In genomic region chr2:109816993-109817392, GRCm38 (mm10) we compare ENCODE assay signal across 29 mouse cellular contexts.
"Had no signal": no experiment of that assay in that cellular context is flagged by ENCODE, and none has a peak within 500 bp of the region (broad histone marks: within the 10 kb centered on the region; RNA-seq: fewer than 3 reads in every experiment).

No protein-coding gene starts in this region.

- H3K9me3 ChIP-seq: embryonic facial prominence, embryonic 10.5 days; embryonic facial prominence, embryonic 12.5 days; embryonic facial prominence, embryonic 13.5 days; embryonic facial prominence, embryonic 15.5 days; forebrain, embryonic 10.5 days; forebrain, embryonic 12.5 days; forebrain, embryonic 13.5 days; forebrain, embryonic 15.5 days had no signal

- H3K9ac ChIP-seq: embryonic facial prominence, embryonic 12.5 days; embryonic facial prominence, embryonic 13.5 days; embryonic facial prominence, embryonic 15.5 days; forebrain, embryonic 12.5 days; forebrain, embryonic 13.5 days; forebrain, embryonic 15.5 days; forebrain, postnatal 0 days had no signal

- DNase-seq: cerebellum, adult 2 months; cerebellum, adult 8-10 months; cerebellum, adult 9-10 months; cerebellum, adult 9-11 months; cerebellum, postnatal 10 days; cerebellum, postnatal 14 days; cerebellum, postnatal 25 days; cerebellum, postnatal 36 days; embryo, embryonic 11 days; forebrain, postnatal 0 days; gastrocnemius, adult 2 months; gastrocnemius, postnatal 10 days; gastrocnemius, postnatal 14 days; gastrocnemius, postnatal 25 days; gastrocnemius, postnatal 36 days; heart, adult 11 months; heart, adult 18-20 months; heart, adult 2 months had no signal

- H3K27ac ChIP-seq: embryonic facial prominence, embryonic 10.5 days; embryonic facial prominence, embryonic 12.5 days; embryonic facial prominence, embryonic 13.5 days; embryonic facial prominence, embryonic 15.5 days; forebrain, embryonic 10.5 days; forebrain, embryonic 12.5 days; forebrain, embryonic 13.5 days; forebrain, embryonic 15.5 days; gastrocnemius, adult 2 months; heart, adult 2 months had no signal

- H3K4me2 ChIP-seq: embryonic facial prominence, embryonic 12.5 days; embryonic facial prominence, embryonic 13.5 days; embryonic facial prominence, embryonic 15.5 days; forebrain, embryonic 12.5 days; forebrain, embryonic 13.5 days; forebrain, embryonic 15.5 days had no signal

- H3K36me3 ChIP-seq: embryonic facial prominence, embryonic 10.5 days; embryonic facial prominence, embryonic 12.5 days; embryonic facial prominence, embryonic 13.5 days; embryonic facial prominence, embryonic 15.5 days; forebrain, embryonic 10.5 days; forebrain, embryonic 12.5 days; forebrain, embryonic 15.5 days had no signal

- H3K4me1 ChIP-seq: embryonic facial prominence, embryonic 10.5 days; embryonic facial prominence, embryonic 12.5 days; embryonic facial prominence, embryonic 13.5 days; embryonic facial prominence, embryonic 15.5 days; forebrain, embryonic 10.5 days; forebrain, embryonic 12.5 days; forebrain, embryonic 13.5 days; forebrain, embryonic 15.5 days had no signal

- ATAC-seq: forebrain, embryonic 13.5 days; forebrain, embryonic 14.5 days; forebrain, embryonic 15.5 days; forebrain, embryonic 16.5 days; forebrain, postnatal 0 days had no signal

- H3K4me3 ChIP-seq: embryonic facial prominence, embryonic 10.5 days; embryonic facial prominence, embryonic 12.5 days; embryonic facial prominence, embryonic 13.5 days; embryonic facial prominence, embryonic 15.5 days; erythroblast, embryonic 14.5 days; forebrain, embryonic 10.5 days; forebrain, embryonic 12.5 days; forebrain, embryonic 13.5 days; forebrain, embryonic 15.5 days; gastrocnemius, adult 2 months; heart, adult 2 months had no signal

- H3K27me3 ChIP-seq: embryonic facial prominence, embryonic 12.5 days; embryonic facial prominence, embryonic 13.5 days; embryonic facial prominence, embryonic 15.5 days; forebrain, embryonic 12.5 days; forebrain, embryonic 13.5 days; forebrain, embryonic 15.5 days had no signal
